Mouse (Mus musculus): Measurements from ENCODE around the gene Hps4. TPM values are rescaled to one million over a fixed set of nuclear protein-coding genes. Genes with fewer than 3 reads are reported as not detected.
A peak's percentile ranks its signal among the peaks of the same experiment; 100 is the strongest.

Hps4 gene
- polyA plus RNA-seq, 1 experiment from 2014 or later: 48.4 TPM

DNA sequence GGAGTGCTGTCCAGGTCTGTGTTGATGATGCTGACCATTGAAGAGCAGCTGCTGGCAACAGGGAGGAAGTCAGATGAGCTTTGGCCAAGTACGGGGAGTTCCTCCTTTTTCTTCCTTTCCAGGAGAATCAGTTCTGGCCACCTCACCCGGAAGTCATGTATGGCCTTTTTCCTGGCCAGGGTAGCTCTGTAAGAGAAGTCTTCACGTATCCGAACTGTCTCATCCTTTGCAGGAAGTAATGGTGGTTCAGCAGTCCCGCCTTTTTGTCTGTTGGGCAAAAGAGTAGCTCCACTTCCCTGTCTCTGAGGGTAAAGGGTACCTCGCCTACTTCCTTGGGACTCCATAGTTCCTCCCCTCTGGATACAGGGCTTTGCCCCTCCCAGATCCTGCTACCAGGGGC lies 12.6 kb downstream of the Hps4 start:
- Histone ChIP-seq H3K27ac (ENCODE audit: low read length) (no peak overlapping the region), H3K27me3 (replicated peaks; ENCODE audit: control insufficient read depth, insufficient read depth, low read length) (no peaks in the 10 kb centered on the region), H3K9ac (ENCODE audit: low read depth, low read length) (no peak overlapping the region), H3K9me3 (ENCODE audit: control insufficient read depth, low read length) (no peaks in the 10 kb centered on the region), H3K4me1 (ENCODE audit: control insufficient read depth, insufficient read depth, low read length) (no peaks in the 10 kb centered on the region), H3K4me3 (ENCODE audit: low read length) (no peak overlapping the region), H3K36me3 (ENCODE audit: control insufficient read depth, insufficient read depth, low read length) (peaks cover 9% of the 10 kb centered on the region; the same call in 1 of the 2 replicates), H3K4me2 (ENCODE audit: low read depth, low read length) (no peak overlapping the region)
- 81% methylated on average over 6 of the region's 6 CpGs for WGBS
- ATAC-seq: no peak

DNA sequence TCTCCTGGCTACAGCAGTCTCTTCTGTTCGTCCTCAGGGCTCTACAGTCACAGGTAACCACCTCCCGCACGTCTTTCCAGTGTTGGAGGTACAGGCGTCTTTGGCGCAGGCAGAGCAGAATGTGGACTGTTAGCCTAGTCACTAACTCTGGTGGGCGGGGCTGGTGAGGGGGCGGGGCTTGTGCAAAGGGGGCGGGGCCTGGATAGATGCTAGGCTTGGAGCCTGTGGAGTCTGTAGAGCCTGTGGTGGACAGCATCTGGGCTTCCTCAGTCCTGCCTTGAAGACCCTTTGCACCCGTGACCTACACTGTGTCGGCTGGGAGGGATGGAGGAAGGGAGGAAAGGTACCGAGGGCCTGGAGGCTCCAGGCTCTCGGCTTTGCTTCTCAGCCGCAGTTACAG lies 13.0 kb downstream of the Hps4 start, which contains the start of gene Gm6583:
Gene Gm6583, minus strand, starts transcription at position 124 of the 400 bp plus-strand sequence.
- H3K9ac ChIP-seq (ENCODE audit: low read depth, low read length): no peak within 1 kb of the TSS
- H3K4me1 ChIP-seq (ENCODE audit: control insufficient read depth, insufficient read depth, low read length): no peaks in the 10 kb centered on the region
- H3K36me3 ChIP-seq (ENCODE audit: control insufficient read depth, insufficient read depth, low read length): peaks cover 8% of the 10 kb centered on the region; the same call in 1 of the 2 replicates
- no peak within 1 kb of the TSS for H3K27ac ChIP-seq (ENCODE audit: low read length)
- H3K9me3 ChIP-seq (ENCODE audit: control insufficient read depth, low read length): no peaks in the 10 kb centered on the region
- ATAC-seq: peak; percentile 19; the same call in 1 of the 2 replicates
- no peak within 1 kb of the TSS for H3K4me3 ChIP-seq (ENCODE audit: low read length)
- no peak within 1 kb of the TSS for H3K4me2 ChIP-seq (ENCODE audit: low read depth, low read length)
- 66% methylated on average over 13 of the region's 13 CpGs for WGBS
- no peaks in the 10 kb centered on the region for H3K27me3 ChIP-seq (replicated peaks; ENCODE audit: control insufficient read depth, insufficient read depth, low read length)

DNA sequence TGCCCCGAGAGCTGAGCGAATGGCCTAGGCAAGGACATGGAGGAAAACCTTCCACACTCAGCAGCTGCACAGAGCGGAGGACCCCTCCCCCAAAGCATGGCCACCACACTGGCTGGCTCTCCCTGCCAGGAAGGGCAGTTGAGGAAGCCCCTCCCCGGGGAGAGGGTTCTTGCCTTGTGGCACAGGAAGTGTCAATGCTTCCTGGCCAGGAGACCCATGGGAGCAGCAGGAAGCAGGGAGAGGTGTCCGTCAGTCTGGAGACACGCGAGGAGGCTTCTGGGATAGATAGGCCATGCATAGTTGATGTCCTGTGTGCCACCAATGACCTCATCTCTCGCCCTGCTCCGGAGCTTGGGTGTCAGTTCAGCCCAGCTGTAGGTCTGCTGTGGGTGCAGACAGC lies 13.4 kb downstream of the Hps4 start:
- Histone ChIP-seq H3K4me1 (ENCODE audit: control insufficient read depth, insufficient read depth, low read length) (no peaks in the 10 kb centered on the region), H3K4me2 (ENCODE audit: low read depth, low read length) (no peak overlapping the region), H3K9ac (ENCODE audit: low read depth, low read length) (no peak overlapping the region), H3K27ac (ENCODE audit: low read length) (no peak overlapping the region), H3K4me3 (ENCODE audit: low read length) (no peak overlapping the region), H3K36me3 (ENCODE audit: control insufficient read depth, insufficient read depth, low read length) (peaks cover 8% of the 10 kb centered on the region; the same call in 1 of the 2 replicates), H3K9me3 (ENCODE audit: control insufficient read depth, low read length) (no peaks in the 10 kb centered on the region), H3K27me3 (replicated peaks; ENCODE audit: control insufficient read depth, insufficient read depth, low read length) (no peaks in the 10 kb centered on the region)
- ATAC-seq: no peak
- 93% methylated on average over 9 of the region's 9 CpGs for WGBS

DNA sequence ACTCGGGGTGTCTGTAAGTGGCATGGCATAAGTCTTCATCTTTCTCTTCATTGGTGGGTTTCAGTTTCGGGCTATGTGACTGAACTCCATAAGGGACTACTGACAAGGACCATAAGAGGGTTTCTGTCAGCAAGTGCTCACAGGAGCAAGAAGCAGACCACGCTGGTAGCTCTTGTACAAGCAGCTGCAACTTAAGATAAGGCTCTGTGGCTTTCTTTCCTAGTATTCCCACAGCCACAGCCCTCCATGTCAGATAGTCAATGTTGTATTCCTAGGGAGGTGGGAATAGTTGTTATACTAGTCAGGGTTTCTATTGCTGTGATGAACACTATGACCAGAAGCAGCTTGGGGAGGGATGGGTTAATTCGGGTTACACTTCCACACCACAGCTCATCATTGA lies 16.6 kb downstream of the Hps4 start:
- Histone ChIP-seq H3K9me3 (ENCODE audit: control insufficient read depth, low read length) (no peaks in the 10 kb centered on the region), H3K9ac (ENCODE audit: low read depth, low read length) (no peak overlapping the region), H3K27me3 (replicated peaks; ENCODE audit: control insufficient read depth, insufficient read depth, low read length) (no peaks in the 10 kb centered on the region), H3K27ac (ENCODE audit: low read length) (no peak overlapping the region), H3K36me3 (ENCODE audit: control insufficient read depth, insufficient read depth, low read length) (peaks cover 10% of the 10 kb centered on the region; the same call in 1 of the 2 replicates), H3K4me3 (ENCODE audit: low read length) (no peak overlapping the region), H3K4me1 (ENCODE audit: control insufficient read depth, insufficient read depth, low read length) (no peaks in the 10 kb centered on the region), H3K4me2 (ENCODE audit: low read depth, low read length) (no peak overlapping the region)
- no peak for ATAC-seq
- 89% methylated on average over 4 of the region's 4 CpGs for WGBS

DNA sequence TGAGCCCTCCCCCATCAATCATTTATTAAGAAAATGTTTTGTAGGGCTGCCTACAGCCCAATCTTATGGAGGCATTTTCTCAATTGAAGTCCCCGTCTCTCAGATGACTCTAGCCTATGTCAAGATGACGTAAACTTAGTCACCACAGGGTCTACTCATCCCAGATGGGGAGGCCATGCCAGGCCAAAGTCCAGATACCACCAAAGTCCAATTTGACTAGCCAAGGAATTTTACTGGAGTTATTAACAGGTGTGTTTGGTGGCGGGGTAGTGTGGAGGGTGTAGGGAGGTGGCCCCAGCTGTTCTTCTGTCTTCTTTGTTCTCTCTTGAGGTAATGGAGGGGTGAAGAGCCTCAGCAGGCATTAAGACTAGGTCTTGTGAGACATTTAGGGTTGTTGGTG lies 17.2 kb downstream of the Hps4 start:
- Histone ChIP-seq H3K27me3 (replicated peaks; ENCODE audit: control insufficient read depth, insufficient read depth, low read length) (no peaks in the 10 kb centered on the region), H3K4me3 (ENCODE audit: low read length) (no peak overlapping the region), H3K9me3 (ENCODE audit: control insufficient read depth, low read length) (no peaks in the 10 kb centered on the region), H3K9ac (ENCODE audit: low read depth, low read length) (no peak overlapping the region), H3K27ac (ENCODE audit: low read length) (no peak overlapping the region), H3K4me1 (ENCODE audit: control insufficient read depth, insufficient read depth, low read length) (no peaks in the 10 kb centered on the region), H3K36me3 (ENCODE audit: control insufficient read depth, insufficient read depth, low read length) (peaks cover 11% of the 10 kb centered on the region), H3K4me2 (ENCODE audit: low read depth, low read length) (no peak overlapping the region)
- WGBS: 78% methylated on average over 3 of the region's 3 CpGs
- peak; percentile 58 for ATAC-seq

DNA sequence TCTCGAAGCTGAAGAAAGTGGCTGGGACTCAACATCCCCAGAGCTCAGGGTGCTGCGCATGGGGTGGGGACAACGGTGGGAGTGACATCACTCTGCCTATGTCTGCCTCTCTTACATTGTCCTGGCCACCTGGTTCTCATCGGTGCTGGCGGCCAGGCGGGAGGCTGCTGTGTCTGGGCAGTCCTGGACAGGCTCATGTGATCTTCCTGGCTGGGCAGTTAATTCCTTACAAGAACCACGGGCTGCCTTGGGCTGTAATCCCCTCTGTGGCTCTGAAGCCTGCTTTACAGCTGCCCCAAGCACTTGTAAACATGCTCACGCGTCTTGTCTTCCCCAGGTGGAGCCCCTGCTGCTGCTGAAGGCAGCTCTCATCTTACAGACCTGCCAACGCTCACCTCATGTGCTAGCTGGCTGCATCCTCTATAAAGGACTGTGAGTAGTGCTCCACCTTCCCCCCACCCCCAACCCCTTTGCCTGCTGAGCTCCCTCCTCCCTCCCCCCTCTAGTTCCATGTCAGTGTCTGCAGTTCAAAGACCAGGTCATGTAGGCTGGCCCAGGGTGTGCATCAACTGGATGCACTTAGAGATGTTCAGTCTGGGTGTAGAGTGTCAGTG lies 21.4 kb downstream of the Hps4 start:
- no peaks in the 10 kb centered on the region for H3K4me1 ChIP-seq (ENCODE audit: control insufficient read depth, insufficient read depth, low read length)
- H3K4me3 ChIP-seq (ENCODE audit: low read length): no peak overlapping the region
- 58% methylated on average over 10 of the region's 10 CpGs for WGBS
- peaks cover 12% of the 10 kb centered on the region for H3K36me3 ChIP-seq (ENCODE audit: control insufficient read depth, insufficient read depth, low read length)
- H3K9me3 ChIP-seq (ENCODE audit: control insufficient read depth, low read length): no peaks in the 10 kb centered on the region
- no peak for ATAC-seq
- H3K27ac ChIP-seq (ENCODE audit: low read length): no peak overlapping the region
- no peak overlapping the region for H3K4me2 ChIP-seq (ENCODE audit: low read depth, low read length)
- no peaks in the 10 kb centered on the region for H3K27me3 ChIP-seq (replicated peaks; ENCODE audit: control insufficient read depth, insufficient read depth, low read length)
- H3K9ac ChIP-seq (ENCODE audit: low read depth, low read length): no peak overlapping the region

DNA sequence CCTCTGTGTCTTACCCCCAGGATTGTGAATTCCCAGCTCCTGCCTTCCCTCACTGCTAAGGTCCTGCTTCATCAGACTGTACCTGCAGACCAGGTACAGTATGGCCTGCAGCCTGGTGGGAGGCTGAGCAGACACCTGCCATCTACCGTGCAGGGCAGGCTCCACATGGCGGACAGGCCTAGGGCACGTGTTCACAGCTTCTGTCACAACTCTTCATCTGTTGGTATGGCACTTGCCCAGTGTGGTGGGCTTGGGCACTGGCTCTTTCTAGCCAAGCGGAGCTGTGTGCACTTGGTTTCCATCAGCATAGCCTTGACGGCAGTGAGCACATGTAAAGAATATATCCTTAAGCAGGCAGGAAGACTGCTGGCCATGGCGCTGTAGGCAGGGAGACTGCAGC lies 24.0 kb downstream of the Hps4 start:
- no peak for ATAC-seq
- Histone ChIP-seq H3K27me3 (replicated peaks; ENCODE audit: control insufficient read depth, insufficient read depth, low read length) (no peaks in the 10 kb centered on the region), H3K4me2 (ENCODE audit: low read depth, low read length) (no peak overlapping the region), H3K9me3 (ENCODE audit: control insufficient read depth, low read length) (no peaks in the 10 kb centered on the region), H3K36me3 (ENCODE audit: control insufficient read depth, insufficient read depth, low read length) (peaks cover 18% of the 10 kb centered on the region), H3K9ac (ENCODE audit: low read depth, low read length) (no peak overlapping the region), H3K27ac (ENCODE audit: low read length) (no peak overlapping the region), H3K4me1 (ENCODE audit: control insufficient read depth, insufficient read depth, low read length) (no peaks in the 10 kb centered on the region), H3K4me3 (ENCODE audit: low read length) (no peak overlapping the region)
- WGBS: 93% methylated on average over 6 of the region's 6 CpGs

DNA sequence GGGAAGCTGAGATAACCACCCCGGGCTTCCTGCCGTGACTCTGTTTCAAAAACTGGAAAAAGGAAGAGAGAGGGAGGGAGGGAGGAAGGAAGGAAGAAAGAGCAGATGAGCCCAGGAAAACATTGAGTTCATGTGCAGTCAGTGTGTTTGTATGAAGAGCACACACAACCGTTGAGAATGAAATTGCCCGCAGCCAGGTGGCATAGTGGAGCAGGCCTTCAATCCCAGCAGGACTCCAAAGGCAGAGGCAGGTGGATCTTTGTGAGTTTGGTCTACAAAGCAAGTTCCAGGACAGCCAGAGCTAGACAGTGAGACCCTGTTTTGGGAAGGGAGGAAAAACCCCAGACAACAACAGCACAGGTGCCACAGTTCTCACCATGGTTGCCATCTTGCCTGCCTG lies 24.5 kb downstream of the Hps4 start:
- Histone ChIP-seq H3K9ac (ENCODE audit: low read depth, low read length) (no peak overlapping the region), H3K27ac (ENCODE audit: low read length) (no peak overlapping the region), H3K4me3 (ENCODE audit: low read length) (no peak overlapping the region), H3K9me3 (ENCODE audit: control insufficient read depth, low read length) (no peaks in the 10 kb centered on the region), H3K4me2 (ENCODE audit: low read depth, low read length) (no peak overlapping the region), H3K4me1 (ENCODE audit: control insufficient read depth, insufficient read depth, low read length) (no peaks in the 10 kb centered on the region), H3K36me3 (ENCODE audit: control insufficient read depth, insufficient read depth, low read length) (peaks cover 18% of the 10 kb centered on the region), H3K27me3 (replicated peaks; ENCODE audit: control insufficient read depth, insufficient read depth, low read length) (no peaks in the 10 kb centered on the region)
- no peak for ATAC-seq
- WGBS: 87% methylated on average over 4 of the region's 4 CpGs

DNA sequence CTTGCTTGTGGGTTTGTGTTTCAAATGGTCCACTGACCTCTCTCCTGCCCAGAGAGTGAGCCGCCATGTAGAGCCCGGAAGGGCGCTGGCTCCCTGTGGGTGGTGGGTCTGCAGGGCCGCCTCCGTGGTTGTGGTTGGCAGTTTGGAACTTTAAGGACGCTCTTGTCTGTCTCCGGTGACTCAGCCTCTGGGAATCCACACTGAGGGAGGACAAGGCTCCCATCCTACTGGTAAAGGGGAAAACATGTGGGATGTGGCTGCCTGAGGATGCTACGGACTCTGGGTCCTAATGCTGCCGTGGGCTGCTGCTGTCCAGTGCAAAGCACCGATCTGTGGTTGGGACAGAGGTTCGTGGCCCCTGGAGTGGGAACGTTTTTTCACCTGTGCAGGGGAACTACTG lies 25.0 kb downstream of the Hps4 start:
- Histone ChIP-seq H3K27ac (ENCODE audit: low read length) (no peak overlapping the region), H3K4me2 (ENCODE audit: low read depth, low read length) (no peak overlapping the region), H3K9me3 (ENCODE audit: control insufficient read depth, low read length) (no peaks in the 10 kb centered on the region), H3K9ac (ENCODE audit: low read depth, low read length) (no peak overlapping the region), H3K4me1 (ENCODE audit: control insufficient read depth, insufficient read depth, low read length) (no peaks in the 10 kb centered on the region), H3K36me3 (ENCODE audit: control insufficient read depth, insufficient read depth, low read length) (peaks cover 21% of the 10 kb centered on the region), H3K4me3 (ENCODE audit: low read length) (no peak overlapping the region), H3K27me3 (replicated peaks; ENCODE audit: control insufficient read depth, insufficient read depth, low read length) (no peaks in the 10 kb centered on the region)
- 87% methylated on average over 12 of the region's 12 CpGs for WGBS
- ATAC-seq: no peak

DNA sequence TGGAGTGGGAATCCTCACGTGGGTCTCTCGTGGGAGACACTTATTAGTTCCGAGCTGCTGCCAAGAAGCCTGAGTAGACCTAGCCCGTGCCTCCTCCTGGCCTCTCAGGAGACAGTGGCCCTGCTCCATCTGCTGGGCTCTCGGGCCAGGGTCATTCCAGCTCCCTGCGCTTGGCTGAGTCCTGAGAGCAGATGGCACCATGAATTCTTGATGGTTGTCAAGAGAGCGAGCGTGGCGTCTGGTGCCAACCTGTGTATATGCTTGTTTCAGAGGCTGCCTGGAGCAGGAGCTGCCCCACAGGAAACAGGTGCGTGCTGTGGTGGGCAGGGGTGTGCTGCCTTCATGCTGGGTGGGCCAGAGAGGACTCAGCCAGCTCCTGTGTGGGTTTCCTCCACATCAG lies 25.8 kb downstream of the Hps4 start:
- Histone ChIP-seq H3K4me1 (ENCODE audit: control insufficient read depth, insufficient read depth, low read length) (no peaks in the 10 kb centered on the region), H3K4me2 (ENCODE audit: low read depth, low read length) (no peak overlapping the region), H3K9me3 (ENCODE audit: control insufficient read depth, low read length) (no peaks in the 10 kb centered on the region), H3K9ac (ENCODE audit: low read depth, low read length) (no peak overlapping the region), H3K27ac (ENCODE audit: low read length) (no peak overlapping the region), H3K36me3 (ENCODE audit: control insufficient read depth, insufficient read depth, low read length) (peaks cover 21% of the 10 kb centered on the region), H3K27me3 (replicated peaks; ENCODE audit: control insufficient read depth, insufficient read depth, low read length) (no peaks in the 10 kb centered on the region), H3K4me3 (ENCODE audit: low read length) (no peak overlapping the region)
- WGBS: 91% methylated on average over 10 of the region's 10 CpGs
- ATAC-seq: no peak

Measured in intestine, embryonic 16.5 days (tissue).